Mouse (Mus musculus): ENCODE data around the gene Anks1b. TPM values are rescaled to one million over a fixed set of nuclear protein-coding genes. Genes with fewer than 3 reads are reported as not detected.

Anks1b gene
- polyA plus RNA-seq, 1 experiment from 2014 or later = 1.6 TPM

GRCm38 (mm10) chr10:90723071-90723494 lies 849.8 kb downstream of the Anks1b start:
- Histone ChIP-seq H3K9me3 (replicated peaks) (no peaks in the 10 kb centered on the region), H3K36me3 (no peaks in the 10 kb centered on the region), H3K4me1 (no peaks in the 10 kb centered on the region), H3K4me3 (no peak overlapping the region), H3K27ac (replicated peaks) (no peak overlapping the region), H3K27me3 (ENCODE audit: low read depth, poor library complexity, severe bottlenecking) (peaks cover 11% of the 10 kb centered on the region)
- 82% methylated on average over 5 of the region's 5 CpGs for WGBS
- DNase-seq (ENCODE audit: low spot score) = no peak

- Histone ChIP-seq H3K4me1 (peaks cover 5% of the 10 kb centered on the region; the same call in 1 of the 2 replicates), H3K36me3 (no peaks in the 10 kb centered on the region), H3K4me3 (no peak overlapping the region), H3K27ac (replicated peaks) (no peak overlapping the region), H3K9me3 (replicated peaks) (no peaks in the 10 kb centered on the region), H3K27me3 (ENCODE audit: low read depth, poor library complexity, severe bottlenecking) (peaks cover 16% of the 10 kb centered on the region)
- DNase-seq (ENCODE audit: low spot score) = no peak
- WGBS = 92% methylated on average over 13 of the region's 13 CpGs
Measured at GRCm38 (mm10) chr10:90723941-90724341, 850.6 kb downstream of the Anks1b start.

- no peak for DNase-seq (ENCODE audit: low spot score)
- no peak overlapping the region for H3K4me3 ChIP-seq
- 91% methylated on average over 1 of the region's 1 CpGs for WGBS
- no peak overlapping the region for H3K27ac ChIP-seq (replicated peaks)
- no peaks in the 10 kb centered on the region for H3K9me3 ChIP-seq (replicated peaks)
- H3K36me3 ChIP-seq = no peaks in the 10 kb centered on the region
- peaks cover 10% of the 10 kb centered on the region; the same call in 1 of the 2 replicates for H3K4me1 ChIP-seq
- peaks cover 16% of the 10 kb centered on the region for H3K27me3 ChIP-seq (ENCODE audit: low read depth, poor library complexity, severe bottlenecking)
Measured at GRCm38 (mm10) chr10:90724931-90725330, 851.6 kb downstream of the Anks1b start.

- Histone ChIP-seq H3K4me1 (peaks cover 10% of the 10 kb centered on the region; the same call in 1 of the 2 replicates), H3K36me3 (no peaks in the 10 kb centered on the region), H3K27ac (replicated peaks) (no peak overlapping the region), H3K27me3 (ENCODE audit: low read depth, poor library complexity, severe bottlenecking) (peaks cover 16% of the 10 kb centered on the region), H3K4me3 (peak overlapping the region; percentile 40), H3K9me3 (replicated peaks) (no peaks in the 10 kb centered on the region)
- peak; percentile 74 for DNase-seq (ENCODE audit: low spot score)
- WGBS = 39% methylated on average over 22 of the region's 22 CpGs
Measured at GRCm38 (mm10) chr10:90728401-90729358, 855.4 kb downstream of the Anks1b start.

GRCm38 (mm10) chr10:90729527-90729926 lies 856.2 kb downstream of the Anks1b start:
- Histone ChIP-seq H3K36me3 (no peaks in the 10 kb centered on the region), H3K4me3 (no peak overlapping the region), H3K27me3 (ENCODE audit: low read depth, poor library complexity, severe bottlenecking) (peaks cover 16% of the 10 kb centered on the region), H3K27ac (replicated peaks) (no peak overlapping the region), H3K9me3 (replicated peaks) (no peaks in the 10 kb centered on the region), H3K4me1 (peaks cover 10% of the 10 kb centered on the region; the same call in 1 of the 2 replicates)
- DNase-seq (ENCODE audit: low spot score) = no peak
- WGBS = 58% methylated on average over 10 of the region's 10 CpGs

- Histone ChIP-seq H3K9me3 (replicated peaks) (no peaks in the 10 kb centered on the region), H3K4me1 (peaks cover 10% of the 10 kb centered on the region; the same call in 1 of the 2 replicates), H3K27ac (replicated peaks) (no peak overlapping the region), H3K36me3 (no peaks in the 10 kb centered on the region), H3K4me3 (no peak overlapping the region), H3K27me3 (ENCODE audit: low read depth, poor library complexity, severe bottlenecking) (peaks cover 7% of the 10 kb centered on the region)
- DNase-seq (ENCODE audit: low spot score) = no peak
- WGBS = 86% methylated on average over 4 of the region's 4 CpGs
Measured at GRCm38 (mm10) chr10:90732823-90733222, 859.5 kb downstream of the Anks1b start.

GRCm38 (mm10) chr10:90733632-90734031 lies 860.3 kb downstream of the Anks1b start:
- H3K4me1 ChIP-seq = 0 out of 2 replicates have a peak, but pooled peaks cover 6% of the 10 kb centered on the region
- H3K9me3 ChIP-seq (replicated peaks) = no peaks in the 10 kb centered on the region
- no peak overlapping the region for H3K4me3 ChIP-seq
- peak; percentile 32 for DNase-seq (ENCODE audit: low spot score)
- no peaks in the 10 kb centered on the region for H3K36me3 ChIP-seq
- H3K27ac ChIP-seq (replicated peaks) = no peak overlapping the region
- WGBS = 21% methylated on average over 5 of the region's 5 CpGs
- no peaks in the 10 kb centered on the region for H3K27me3 ChIP-seq (ENCODE audit: low read depth, poor library complexity, severe bottlenecking)

GRCm38 (mm10) chr10:90738475-90738874 lies 865.2 kb downstream of the Anks1b start:
- 88% methylated on average over 2 of the region's 2 CpGs for WGBS
- DNase-seq (ENCODE audit: low spot score) = no peak
- no peaks in the 10 kb centered on the region for H3K9me3 ChIP-seq (replicated peaks)
- no peak overlapping the region for H3K27ac ChIP-seq (replicated peaks)
- no peaks in the 10 kb centered on the region for H3K27me3 ChIP-seq (ENCODE audit: low read depth, poor library complexity, severe bottlenecking)
- H3K36me3 ChIP-seq = no peaks in the 10 kb centered on the region
- no peak overlapping the region for H3K4me3 ChIP-seq
- no peaks in the 10 kb centered on the region for H3K4me1 ChIP-seq

- Histone ChIP-seq H3K9me3 (replicated peaks) (no peaks in the 10 kb centered on the region), H3K36me3 (no peaks in the 10 kb centered on the region), H3K27me3 (ENCODE audit: low read depth, poor library complexity, severe bottlenecking) (no peaks in the 10 kb centered on the region), H3K27ac (replicated peaks) (no peak overlapping the region), H3K4me1 (no peaks in the 10 kb centered on the region), H3K4me3 (no peak overlapping the region)
- DNase-seq (ENCODE audit: low spot score) = no peak
- 93% methylated on average over 5 of the region's 5 CpGs for WGBS
Measured at GRCm38 (mm10) chr10:90740956-90741355, 867.6 kb downstream of the Anks1b start.

GRCm38 (mm10) chr10:90751889-90752288 lies 878.6 kb downstream of the Anks1b start:
- no peak overlapping the region for H3K27ac ChIP-seq (replicated peaks)
- 0 out of 2 replicates have a peak, but pooled peaks cover 6% of the 10 kb centered on the region for H3K9me3 ChIP-seq (replicated peaks)
- 90% methylated on average over 5 of the region's 5 CpGs for WGBS
- no peaks in the 10 kb centered on the region for H3K36me3 ChIP-seq
- no peaks in the 10 kb centered on the region for H3K4me1 ChIP-seq
- no peak overlapping the region for H3K4me3 ChIP-seq
- no peaks in the 10 kb centered on the region for H3K27me3 ChIP-seq (ENCODE audit: low read depth, poor library complexity, severe bottlenecking)
- no peak for DNase-seq (ENCODE audit: low spot score)

GRCm38 (mm10) chr10:90753106-90753505 lies 879.8 kb downstream of the Anks1b start:
- 85% methylated on average over 9 of the region's 9 CpGs for WGBS
- Histone ChIP-seq H3K9me3 (replicated peaks) (0 out of 2 replicates have a peak, but pooled peaks cover 6% of the 10 kb centered on the region), H3K4me1 (no peaks in the 10 kb centered on the region), H3K36me3 (no peaks in the 10 kb centered on the region), H3K27me3 (ENCODE audit: low read depth, poor library complexity, severe bottlenecking) (no peaks in the 10 kb centered on the region), H3K4me3 (no peak overlapping the region), H3K27ac (replicated peaks) (no peak overlapping the region)
- DNase-seq (ENCODE audit: low spot score) = no peak

GRCm38 (mm10) chr10:90757773-90758172 lies 884.5 kb downstream of the Anks1b start:
- H3K4me3 ChIP-seq = no peak overlapping the region
- H3K9me3 ChIP-seq (replicated peaks) = no peaks in the 10 kb centered on the region
- no peaks in the 10 kb centered on the region for H3K36me3 ChIP-seq
- no peak for DNase-seq (ENCODE audit: low spot score)
- 87% methylated on average over 4 of the region's 4 CpGs for WGBS
- H3K27ac ChIP-seq (replicated peaks) = no peak overlapping the region
- no peaks in the 10 kb centered on the region for H3K27me3 ChIP-seq (ENCODE audit: low read depth, poor library complexity, severe bottlenecking)
- no peaks in the 10 kb centered on the region for H3K4me1 ChIP-seq

GRCm38 (mm10) chr10:90759929-90760328 lies 886.6 kb downstream of the Anks1b start:
- H3K36me3 ChIP-seq = no peaks in the 10 kb centered on the region
- H3K27me3 ChIP-seq (ENCODE audit: low read depth, poor library complexity, severe bottlenecking) = no peaks in the 10 kb centered on the region
- no peak overlapping the region for H3K27ac ChIP-seq (replicated peaks)
- 88% methylated on average over 5 of the region's 5 CpGs for WGBS
- H3K4me3 ChIP-seq = no peak overlapping the region
- no peak for DNase-seq (ENCODE audit: low spot score)
- H3K9me3 ChIP-seq (replicated peaks) = no peaks in the 10 kb centered on the region
- H3K4me1 ChIP-seq = no peaks in the 10 kb centered on the region

Data from midbrain, embryonic 10.5 days (tissue).